ENCODE assay signal across 8 mouse cellular contexts in genomic region chr17:24886134-24886931, GRCm38 (mm10). TPM values are rescaled to one million over a fixed set of nuclear protein-coding genes. Genes with fewer than 3 reads are reported as not detected.
DNase-seq lines count a peak whose midpoint lies in the region; ATAC-seq lines count a peak whose summit lies in the region.

TSS of gene Nubp2 (minus strand) at chr17:24886349.
TSS of gene Spsb3 (plus strand) at chr17:24886643.

- H3K9ac ChIP-seq in forebrain, embryonic 14.5 days (ENCODE audit: low read length): peak within 1 kb of the TSS; percentile 82
- H3K9ac ChIP-seq in neural tube, embryonic 15.5 days (replicated peaks): peak within 1 kb of the TSS; percentile 85

- peaks cover 15% of the 10 kb centered on the region for H3K4me1 ChIP-seq in forebrain, embryonic 14.5 days (ENCODE audit: control insufficient read depth, insufficient read depth, low read length)
- H3K4me1 ChIP-seq in neural tube, embryonic 15.5 days: peaks cover 52% of the 10 kb centered on the region

- peak within 1 kb of the TSS; percentile 92 for H3K4me2 ChIP-seq in forebrain, embryonic 14.5 days (ENCODE audit: low read length)
- peak within 1 kb of the TSS; percentile 96 for H3K4me2 ChIP-seq in neural tube, embryonic 15.5 days

- H3K36me3 ChIP-seq in forebrain, embryonic 14.5 days (ENCODE audit: control insufficient read depth, insufficient read depth, low read length): peaks cover 53% of the 10 kb centered on the region
- H3K36me3 ChIP-seq in neural tube, embryonic 15.5 days: peaks cover 48% of the 10 kb centered on the region

- H3K27me3 ChIP-seq in forebrain, embryonic 14.5 days (replicated peaks; ENCODE audit: control insufficient read depth, insufficient read depth, low read length): no peaks in the 10 kb centered on the region
- no peaks in the 10 kb centered on the region for H3K27me3 ChIP-seq in neural tube, embryonic 15.5 days (replicated peaks)

- peak; percentile 99 for DNase-seq in ES-CJ7 (ENCODE audit: low read depth, low spot score)
- DNase-seq in cerebellum, adult 11 months: peak; percentile 97
- peak; percentile 100 for DNase-seq in forebrain, embryonic 14.5 days (ENCODE audit: low spot score)
- peak; percentile 98 for DNase-seq in heart, postnatal 14 days
- peak; percentile 99 for DNase-seq in layer of hippocampus, adult 11-12 months (ENCODE audit: low spot score)
- DNase-seq in lung, adult 18-20 months: peak; percentile 99
- DNase-seq in testis, postnatal 14 days (ENCODE audit: low spot score): peak; percentile 99

- intact Hi-C loops in heart, postnatal 14 days (cut with DNase I): no loop called here

- H3K4me3 ChIP-seq in forebrain, embryonic 14.5 days (ENCODE audit: low read depth, low read length): peak within 1 kb of the TSS; percentile 87
- peak within 1 kb of the TSS; percentile 93 for H3K4me3 ChIP-seq in neural tube, embryonic 15.5 days (replicated peaks)

- peak within 1 kb of the TSS; percentile 52; the same call in 1 of the 2 replicates for H3K27ac ChIP-seq in forebrain, embryonic 14.5 days (ENCODE audit: low read depth, low read length)
- H3K27ac ChIP-seq in neural tube, embryonic 15.5 days (replicated peaks): peak within 1 kb of the TSS; percentile 87

- ATAC-seq in forebrain, embryonic 14.5 days: peak; percentile 98
- ATAC-seq in neural tube, embryonic 15.5 days (ENCODE audit: low FRiP score): peak; percentile 97

- WGBS in forebrain, embryonic 14.5 days: under 1% methylated on average over 69 of the region's 69 CpGs
- WGBS in neural tube, embryonic 15.5 days: under 1% methylated on average over 69 of the region's 69 CpGs

- no peaks in the 10 kb centered on the region for H3K9me3 ChIP-seq in forebrain, embryonic 14.5 days (replicated peaks; ENCODE audit: control insufficient read depth, low read length)
- H3K9me3 ChIP-seq in neural tube, embryonic 15.5 days (replicated peaks): no peaks in the 10 kb centered on the region

RNA-seq across cellular contexts. Expression of gene Nubp2, which starts in this region (rescaled TPM):
- polyA plus RNA-seq in forebrain, embryonic 14.5 days (2014; fragmentation: Nextera tagmentation; extraction: Ambion mirVana): 89.6 and 96.1 TPM in 2 replicates
- total RNA-seq in heart, postnatal 14 days (2021): 10 to 100 TPM; 19.9 to 21.8 TPM
- polyA plus RNA-seq in neural tube, embryonic 15.5 days (2015; fragmentation: Nextera tagmentation; extraction: Ambion mirVana): 63.2 and 68.9 TPM in 2 replicates

RNA-seq across cellular contexts. Expression of gene Spsb3, which starts in this region (rescaled TPM):
- 78.3 and 85.0 TPM in 2 replicates for polyA plus RNA-seq in forebrain, embryonic 14.5 days (2014; fragmentation: Nextera tagmentation; extraction: Ambion mirVana)
- total RNA-seq in heart, postnatal 14 days (2021): 10 to 100 TPM; 32.4 to 39.3 TPM
- 77.6 and 84.2 TPM in 2 replicates for polyA plus RNA-seq in neural tube, embryonic 15.5 days (2015; fragmentation: Nextera tagmentation; extraction: Ambion mirVana)

Comparison
In these comparisons a context has a peak if more than half of its experiments do, and no peak if none do; other contexts are left out.
1. Peak in every context shown above with its lines: DNase-seq, ATAC-seq, H3K4me3 ChIP-seq and H3K27ac ChIP-seq.